Mouse (Mus musculus) mesoderm, embryonic 11.5 days (tissue): Measurements from ENCODE around the gene Uvrag.

ENCODE experiments used
- DNase-seq: peaks from one replicate; pipeline ENCODE4 v3.0.0-alpha.2; 2012; ENCODE audit warnings: low read depth, low spot score

The Uvrag gene

DNA sequence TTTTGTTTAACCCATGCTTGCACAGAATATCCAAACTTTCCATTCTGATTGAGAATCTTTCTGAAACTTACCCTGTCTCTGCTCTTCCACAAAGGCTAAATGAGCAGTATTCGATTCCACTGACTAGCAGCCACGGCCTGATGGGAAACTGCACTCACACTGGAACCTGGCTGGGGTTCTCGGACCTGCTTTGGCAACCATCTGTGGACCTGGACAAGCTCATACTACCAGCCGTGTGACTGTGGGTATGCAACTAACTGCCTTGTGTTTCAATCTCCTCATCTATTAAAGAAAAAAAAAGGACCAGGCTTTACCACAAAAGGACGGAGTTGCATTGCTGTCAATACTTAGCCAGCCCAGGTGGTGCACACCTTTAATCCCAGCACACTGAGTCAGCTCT lies 80.5 kb downstream of the Uvrag start:
- DNase-seq: no peak

DNA sequence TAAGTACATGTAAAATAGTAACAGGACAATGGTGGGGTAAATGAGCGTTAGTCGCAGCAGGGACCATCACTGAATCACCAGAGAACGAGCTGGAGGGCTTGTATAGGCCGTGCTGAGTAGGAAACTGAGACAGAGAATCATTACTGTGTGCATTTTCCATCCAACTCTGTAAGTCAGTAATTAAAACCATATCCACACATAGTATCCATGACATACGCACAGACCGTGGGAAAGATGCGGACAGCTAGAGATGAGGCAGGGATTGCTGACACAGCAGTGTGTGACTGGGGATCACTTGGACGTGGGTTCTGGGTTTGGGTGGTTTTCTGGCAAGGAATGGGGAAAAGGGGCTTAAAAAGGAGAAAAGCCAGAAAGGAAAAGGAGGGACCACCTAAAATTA lies 81.0 kb downstream of the Uvrag start:
- DNase-seq: no peak

DNA sequence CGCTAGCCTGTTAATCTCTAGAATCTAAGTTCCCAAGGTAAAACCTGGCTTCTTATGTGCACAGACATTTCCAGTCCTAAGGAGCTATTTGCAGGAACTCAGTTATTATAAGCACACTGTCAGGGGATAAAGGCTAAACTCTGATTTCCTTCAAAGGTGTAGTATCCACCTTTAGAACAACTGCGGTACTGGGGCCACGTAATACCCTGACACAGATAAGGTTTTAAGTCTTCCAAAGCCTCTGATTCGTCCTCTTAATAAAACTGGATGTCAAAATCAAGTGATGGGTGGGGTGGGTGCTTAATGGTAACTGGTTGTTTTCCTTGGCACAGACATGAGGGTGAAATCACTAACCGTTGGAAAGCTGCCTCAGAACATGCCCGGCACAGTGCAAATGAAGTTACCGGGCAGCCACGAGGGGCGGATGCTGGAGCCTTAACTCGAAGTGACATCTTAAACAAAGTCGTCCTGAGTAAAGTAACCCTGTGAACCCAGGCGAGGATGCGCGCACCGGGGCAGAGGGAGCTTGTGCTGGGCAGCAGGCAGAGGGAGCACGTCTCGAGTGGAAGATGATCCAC lies 83.8 kb downstream of the Uvrag start:
- DNase-seq: no peak

DNA sequence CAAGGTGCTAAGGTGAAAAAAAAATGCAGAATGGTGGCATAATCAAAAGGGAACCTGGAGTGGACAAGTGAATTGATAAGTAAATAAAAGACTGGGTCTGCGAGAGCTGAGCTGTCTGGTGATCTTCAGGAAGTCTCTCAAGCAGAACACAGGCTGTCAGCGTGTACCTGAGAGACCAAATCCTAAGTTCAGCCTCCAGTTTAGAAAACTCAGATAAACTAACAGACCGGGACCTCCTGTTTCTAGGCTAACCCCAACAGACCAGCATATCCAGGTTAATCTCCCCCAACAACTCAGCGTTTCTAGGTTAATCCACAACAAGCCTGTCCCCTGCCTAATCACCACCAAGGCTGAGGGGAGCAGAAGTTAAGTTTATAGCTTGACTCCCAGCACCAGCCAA lies 87.3 kb downstream of the Uvrag start:
- DNase-seq: no peak

DNA sequence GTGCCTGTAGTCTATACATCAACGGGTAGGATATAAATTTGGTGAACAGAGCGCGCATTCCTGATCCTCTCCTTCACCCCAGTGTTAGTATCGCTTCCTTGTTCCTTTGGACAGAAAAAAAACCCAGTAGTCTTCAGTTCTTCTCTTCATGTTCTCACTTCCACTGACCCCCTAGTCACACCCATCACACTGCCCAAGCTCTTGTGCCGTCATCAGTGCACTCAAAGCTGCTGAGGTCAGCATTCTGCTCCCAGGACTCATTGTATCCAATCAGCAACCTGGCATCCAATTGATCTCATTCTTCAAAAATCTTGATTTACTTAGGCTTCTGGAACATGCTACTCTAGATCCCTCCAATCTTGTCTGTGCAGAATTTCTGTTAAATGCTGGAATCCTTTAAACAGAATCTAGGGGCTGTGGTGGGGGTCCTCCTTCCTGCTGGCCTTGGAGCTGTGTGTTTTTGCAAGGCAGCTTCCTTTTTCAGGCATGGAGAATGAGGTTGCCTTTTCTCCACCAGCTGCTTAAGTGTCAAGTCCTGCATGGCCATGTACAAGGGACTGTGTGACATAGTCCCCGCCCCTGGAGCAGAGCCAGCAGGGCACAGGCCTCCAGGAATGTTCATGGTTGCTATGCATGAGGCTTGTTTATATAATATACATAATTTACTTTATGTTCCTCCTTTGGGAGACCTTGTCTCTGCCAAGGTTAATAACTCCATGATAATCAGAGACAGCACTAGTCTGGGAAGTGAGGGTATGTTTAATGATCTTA lies 88.3 kb downstream of the Uvrag start:
- no peak for DNase-seq

DNA sequence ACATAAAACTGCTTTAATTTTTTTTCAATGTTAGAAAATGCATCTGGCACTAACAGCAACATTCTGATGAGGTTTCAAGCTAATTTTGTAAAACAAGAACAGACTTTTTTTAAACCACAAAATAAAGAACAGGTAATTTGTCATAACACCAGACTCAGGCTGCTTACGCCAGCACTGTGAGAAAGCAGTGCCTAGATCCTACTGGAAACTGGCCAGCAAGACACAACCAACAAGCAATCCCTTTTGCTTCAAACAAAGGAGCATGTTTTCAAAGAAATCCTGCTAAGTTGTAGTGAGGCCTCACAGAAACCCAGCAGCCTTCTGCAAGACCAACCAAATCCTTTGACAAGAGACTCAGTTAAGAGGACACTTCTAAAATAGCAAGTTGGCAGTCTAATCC lies 90.1 kb downstream of the Uvrag start:
- no peak for DNase-seq

DNA sequence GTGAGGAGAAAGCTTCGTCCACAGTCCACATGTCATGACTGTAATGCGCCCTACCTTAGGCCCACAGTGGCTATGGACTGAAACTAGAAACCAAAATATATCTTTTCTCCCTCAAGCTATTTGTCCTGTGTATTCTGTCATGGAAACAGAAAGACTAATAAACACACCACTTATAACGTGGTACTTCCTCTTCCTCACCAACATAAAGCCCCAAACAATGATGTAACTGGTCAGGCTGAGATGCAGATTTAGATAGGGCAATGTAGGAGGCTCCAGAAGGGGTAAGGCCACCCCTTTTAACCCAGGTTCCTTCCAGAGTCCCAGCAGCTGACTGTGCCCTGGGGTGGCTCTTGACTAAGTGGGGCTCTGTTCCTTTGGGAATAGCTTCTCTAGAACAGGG lies 91.0 kb downstream of the Uvrag start:
- no peak for DNase-seq

DNA sequence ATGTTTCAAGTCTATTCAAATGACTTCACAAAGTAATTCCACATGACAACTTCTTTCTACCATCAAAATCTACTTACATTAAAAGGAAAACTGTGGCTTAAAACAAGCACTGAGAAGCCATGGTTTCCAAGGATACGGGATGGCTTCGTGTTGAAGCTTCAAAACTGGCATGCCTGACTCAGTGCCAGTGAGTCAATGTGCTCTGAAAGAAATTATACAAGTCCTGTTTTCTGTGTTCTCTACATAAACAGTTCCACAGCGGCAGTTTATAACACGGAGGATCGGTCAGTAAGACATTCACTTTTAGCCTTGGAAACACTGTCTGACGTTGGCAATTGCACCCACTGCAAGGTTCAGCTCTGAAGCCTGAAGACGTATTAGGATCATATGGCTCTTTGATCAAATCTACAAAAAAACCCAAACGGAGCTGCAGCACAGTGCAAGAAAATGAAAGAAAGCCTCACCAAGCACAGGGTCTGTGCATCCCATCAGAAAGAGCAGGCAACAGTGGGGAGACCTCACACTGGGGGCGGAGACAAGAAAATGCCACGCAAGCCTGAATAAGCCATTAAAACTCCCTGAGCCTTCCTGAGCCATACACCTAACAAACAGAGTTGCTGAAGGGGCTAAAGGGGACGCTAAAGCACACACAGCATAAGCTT lies 94.3 kb downstream of the Uvrag start:
- DNase-seq: no peak

DNA sequence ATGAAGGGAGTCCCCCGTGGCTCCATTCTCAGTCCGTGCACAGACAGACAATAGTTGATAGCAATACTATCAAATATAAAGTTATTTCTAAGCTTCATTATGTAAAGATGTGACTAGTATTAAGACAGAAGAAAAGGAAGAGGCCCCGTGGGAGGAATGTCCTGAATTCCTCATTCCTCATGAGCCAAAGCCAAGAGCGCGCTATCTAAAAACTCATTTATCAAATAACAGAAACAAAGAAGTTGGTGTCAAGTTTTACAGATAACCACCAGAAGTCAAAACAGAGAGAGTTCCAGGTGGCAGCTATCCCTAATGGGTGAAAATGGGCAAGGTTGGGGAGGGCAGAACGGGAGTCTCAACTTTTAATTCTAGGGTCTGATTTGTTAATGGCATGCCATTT lies 95.4 kb downstream of the Uvrag start:
- no peak for DNase-seq

DNA sequence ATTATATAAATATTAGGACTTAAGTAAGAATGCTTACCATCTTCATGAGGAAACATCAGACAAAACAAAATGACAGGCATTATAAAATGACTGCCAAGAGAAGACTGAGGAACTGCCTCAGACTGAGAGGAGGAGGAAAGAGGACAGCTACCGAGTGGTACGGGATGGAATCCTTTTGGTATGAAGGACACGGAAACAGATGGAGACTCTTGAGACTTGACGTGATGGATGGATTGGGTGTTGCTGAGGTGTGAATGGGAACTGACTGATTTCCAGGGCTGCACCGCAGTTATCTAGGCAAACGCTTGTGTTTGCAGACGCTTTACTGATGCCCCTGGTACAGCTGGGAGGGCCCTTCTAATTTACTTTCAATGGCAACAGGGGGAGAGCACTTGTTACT lies 97.0 kb downstream of the Uvrag start:
- no peak for DNase-seq

DNA sequence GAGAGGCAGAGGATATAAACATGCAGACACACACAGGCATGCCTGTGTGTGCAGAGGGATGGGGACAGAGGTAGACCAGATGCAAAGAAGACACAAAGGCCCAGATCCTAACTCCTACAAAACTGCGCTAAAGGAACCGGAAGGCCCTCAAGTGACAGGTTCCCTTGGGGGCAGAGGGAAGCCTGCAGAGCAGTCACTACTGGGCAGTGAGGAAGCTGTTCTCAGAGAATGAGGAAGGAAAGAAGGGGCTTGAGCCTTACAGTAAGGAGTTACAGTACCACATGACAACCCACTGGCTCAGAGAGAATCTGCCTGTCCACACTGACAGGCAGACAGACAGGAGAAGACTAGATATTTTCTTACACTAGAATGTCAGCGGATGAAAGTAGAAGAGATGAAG lies 97.6 kb downstream of the Uvrag start:
- DNase-seq: no peak

DNA sequence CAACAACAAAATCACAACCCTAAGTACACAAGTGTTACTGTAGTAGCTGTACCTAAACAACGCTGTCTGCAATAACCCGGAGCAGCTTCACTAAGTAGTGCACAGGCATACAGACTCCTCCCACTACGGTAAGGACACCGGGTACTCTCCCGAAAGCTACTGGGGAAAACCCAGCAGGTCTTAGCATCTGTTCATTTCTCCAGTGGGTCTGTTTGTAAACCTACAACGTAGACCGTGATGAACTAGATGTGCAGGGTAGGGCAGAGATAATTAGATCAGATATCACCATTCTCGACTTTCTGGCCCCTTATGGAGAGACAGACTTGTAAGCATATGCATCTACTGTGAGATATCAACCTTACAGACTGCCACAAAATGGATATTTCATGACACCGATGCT lies 99.1 kb downstream of the Uvrag start:
- no peak for DNase-seq

DNA sequence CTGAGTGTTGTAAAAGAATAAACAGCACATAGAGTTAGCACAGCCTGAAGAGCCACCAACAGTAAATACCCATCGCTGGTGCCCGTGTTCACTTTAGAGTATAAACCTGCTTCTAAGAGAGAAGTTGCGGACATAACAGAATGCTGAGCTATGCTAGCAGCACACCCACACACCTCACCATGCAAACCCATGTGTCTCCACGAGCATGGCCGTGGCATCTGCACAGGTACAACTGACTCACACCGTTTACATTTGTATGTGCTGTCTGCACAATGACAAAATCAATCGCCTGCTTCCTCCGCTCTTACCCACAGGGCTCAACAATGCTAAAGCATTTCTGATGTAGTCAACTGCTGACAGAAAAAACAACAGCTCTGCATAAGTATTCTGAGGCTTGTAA lies 101.0 kb downstream of the Uvrag start:
- no peak for DNase-seq

DNA sequence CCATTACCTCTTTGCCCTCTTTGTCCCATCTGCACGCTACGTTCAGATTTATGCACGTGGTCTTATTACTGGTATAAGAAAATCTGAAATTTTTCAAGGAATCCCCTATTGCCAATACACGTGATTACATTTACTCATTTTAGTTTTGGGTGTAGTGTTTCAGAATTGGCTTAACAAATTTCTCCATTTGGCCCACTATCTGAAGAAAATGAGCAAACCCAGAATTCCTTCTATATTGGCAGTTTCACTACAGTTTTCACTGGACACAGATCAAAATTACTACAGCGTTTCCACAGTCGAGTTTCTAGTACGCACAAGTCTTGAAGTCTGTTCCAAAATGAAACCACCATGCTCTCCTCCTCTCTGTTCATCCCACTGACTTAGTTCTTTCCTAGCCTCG lies 104.7 kb downstream of the Uvrag start:
- no peak for DNase-seq

DNA sequence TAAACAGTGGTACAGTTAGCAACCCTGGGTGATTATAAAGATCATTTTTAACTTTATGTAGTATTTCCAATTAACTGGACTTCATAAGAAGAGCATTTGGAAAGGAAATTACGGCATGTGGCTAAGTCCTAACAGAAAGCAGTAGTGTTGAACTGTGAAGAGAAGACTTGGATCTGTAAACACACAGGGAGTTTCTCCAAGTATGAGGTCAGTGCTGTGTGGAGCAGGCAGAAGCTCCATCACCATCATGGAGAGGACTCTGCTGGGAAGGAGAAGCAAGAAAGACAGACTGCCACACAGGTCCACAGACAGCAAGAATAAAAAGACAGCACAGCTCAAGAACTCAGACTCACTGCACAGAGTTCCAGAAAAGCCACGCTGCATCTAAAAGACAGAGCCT lies 106.0 kb downstream of the Uvrag start:
- DNase-seq: no peak

DNA sequence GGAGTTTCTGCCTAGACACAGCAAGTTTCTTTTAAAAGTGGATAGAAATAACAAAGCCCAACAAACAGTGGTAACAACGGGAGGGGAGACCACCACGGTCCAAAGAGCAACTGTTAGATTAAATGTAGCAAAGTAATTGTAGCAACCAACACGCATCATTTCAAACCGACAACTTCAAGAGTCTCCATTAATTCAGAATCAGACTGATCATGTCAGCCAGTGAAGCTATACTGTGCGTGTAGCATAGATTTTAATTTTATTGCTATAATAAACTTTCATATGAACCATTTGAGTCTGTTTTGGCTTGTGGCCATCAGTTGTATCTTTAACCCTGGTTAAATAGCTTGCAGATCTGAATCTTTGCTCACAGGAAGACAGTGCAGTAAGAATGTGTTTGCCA lies 107.1 kb downstream of the Uvrag start:
- no peak for DNase-seq

DNA sequence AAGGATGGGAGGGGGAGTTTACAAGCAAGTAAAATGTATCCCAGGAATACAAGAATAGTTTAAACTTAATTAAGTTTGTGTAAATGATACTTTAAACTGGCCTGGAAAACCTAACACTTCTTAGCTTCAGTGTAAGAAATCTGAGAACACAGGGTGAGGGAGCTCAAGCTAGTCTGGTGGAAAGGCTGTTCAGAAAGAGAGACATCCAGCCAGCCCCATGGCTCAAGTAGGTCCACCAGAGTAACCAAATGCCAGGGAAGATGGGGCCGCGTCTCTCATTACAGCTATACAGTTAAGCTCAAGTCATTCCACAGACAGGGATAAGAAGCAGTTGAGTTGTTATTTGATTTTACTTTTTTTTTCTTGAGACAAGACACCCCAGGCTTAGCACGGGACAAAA lies 107.6 kb downstream of the Uvrag start:
- DNase-seq: no peak

DNA sequence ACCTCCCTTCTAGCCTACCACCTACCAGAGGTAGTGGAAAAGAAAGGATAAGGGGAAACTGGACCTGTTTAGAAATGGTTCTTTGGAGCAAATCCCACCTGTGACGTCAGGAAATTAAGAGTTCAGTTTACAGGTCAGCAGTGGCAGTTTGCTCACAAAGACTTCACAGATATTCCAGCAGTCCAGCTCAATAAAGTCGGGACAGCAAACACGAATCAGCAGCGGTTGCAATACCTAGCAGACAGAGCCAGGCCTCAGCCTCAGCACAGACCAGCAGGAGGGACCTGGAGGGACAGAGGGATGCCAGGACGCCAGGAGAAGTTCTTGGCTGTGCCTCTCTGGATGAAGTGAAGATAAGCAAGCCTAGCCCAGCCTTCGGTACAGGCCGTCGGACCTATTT lies 108.9 kb downstream of the Uvrag start:
- no peak for DNase-seq

DNA sequence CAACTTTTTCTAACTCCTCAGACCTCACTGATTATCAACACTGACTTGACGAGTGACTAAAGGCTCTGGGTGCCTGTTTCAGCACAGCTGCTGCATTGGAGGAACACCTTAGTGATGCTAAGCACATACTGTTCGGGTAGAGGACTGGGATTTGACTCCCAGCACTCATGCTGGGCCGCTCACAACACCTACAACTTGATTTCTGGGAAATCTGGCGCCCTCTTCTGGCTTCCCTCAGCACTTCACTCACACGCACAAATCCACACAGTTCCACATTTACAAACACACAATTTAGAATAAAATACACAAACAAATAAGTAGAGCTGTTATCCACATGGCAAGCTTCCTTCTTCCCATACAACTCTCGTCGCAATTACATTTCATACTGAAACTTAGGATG lies 112.8 kb downstream of the Uvrag start:
- no peak for DNase-seq

DNA sequence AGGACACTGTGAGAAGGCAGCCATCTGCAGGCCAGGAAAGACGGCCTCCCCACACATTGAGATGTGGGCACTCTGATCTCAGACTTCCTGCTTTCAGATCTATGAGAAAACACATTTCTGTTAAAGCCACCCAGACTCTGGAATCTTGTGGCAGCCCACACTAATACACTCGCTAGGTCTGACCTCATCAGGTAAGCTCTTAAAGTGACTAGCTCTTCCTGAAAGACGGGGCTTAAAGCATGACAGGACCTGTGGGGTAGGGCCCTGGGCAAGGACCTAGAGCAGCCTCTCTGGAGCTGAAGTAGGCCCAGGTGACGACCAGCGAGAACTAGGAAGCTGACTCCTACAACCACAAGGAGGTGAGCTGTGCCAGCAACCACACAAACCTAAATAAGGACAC lies 113.8 kb downstream of the Uvrag start:
- no peak for DNase-seq

DNA sequence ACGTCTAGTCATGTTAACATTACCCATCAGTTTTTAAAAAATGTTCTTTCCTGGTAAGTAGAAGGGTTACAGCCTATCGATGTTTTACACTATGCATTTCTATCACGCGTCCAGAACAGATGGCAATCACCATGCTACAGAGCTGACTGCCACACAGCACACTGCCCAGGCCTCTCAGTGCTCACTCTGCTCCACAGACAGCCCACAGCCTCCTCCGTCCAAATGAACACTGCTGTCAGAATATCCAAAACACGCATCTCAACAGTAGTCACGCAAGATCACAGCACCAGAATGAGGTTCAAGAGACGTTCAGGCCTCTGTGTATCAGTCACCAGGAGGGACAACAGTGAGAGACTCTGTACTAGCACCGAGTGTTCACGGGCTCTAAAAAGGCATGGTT lies 115.0 kb downstream of the Uvrag start:
- no peak for DNase-seq

DNA sequence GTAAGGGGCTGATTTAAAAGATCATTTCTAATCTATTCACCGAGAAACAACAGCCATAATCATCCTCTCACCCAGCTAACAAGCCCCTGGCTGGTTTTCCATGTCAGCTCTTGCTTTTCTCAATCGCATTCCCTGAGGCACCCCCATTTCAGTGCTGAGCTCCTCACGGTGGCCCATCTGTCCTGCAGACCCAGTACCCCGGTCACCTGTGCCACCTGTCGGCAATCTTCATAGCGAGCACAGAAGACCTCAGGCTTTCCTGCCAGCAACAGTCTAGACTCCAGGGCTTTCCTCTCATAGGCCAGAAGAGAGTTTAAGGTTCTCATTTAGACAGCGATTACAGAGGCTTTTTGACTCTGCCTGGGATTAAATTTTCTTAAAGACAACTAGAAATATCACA lies 115.7 kb downstream of the Uvrag start:
- DNase-seq: no peak

DNA sequence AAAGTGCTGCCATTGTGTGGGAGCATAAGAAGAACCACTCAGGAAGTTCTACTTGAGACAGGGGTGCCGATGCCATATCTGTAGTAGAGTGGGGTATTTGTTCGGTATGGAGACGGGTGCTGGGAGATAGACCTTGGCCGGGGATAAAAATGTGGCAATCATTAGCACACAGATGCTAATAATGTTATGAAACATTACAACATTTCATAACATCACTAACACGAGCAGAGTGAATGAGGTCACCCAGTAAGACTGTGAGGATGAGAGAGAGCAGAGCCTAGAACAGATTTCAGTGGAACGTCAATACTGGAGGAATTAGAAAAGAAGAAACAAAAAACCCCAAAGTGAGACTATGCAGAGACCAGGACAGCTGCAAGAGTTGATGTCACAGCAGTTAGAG lies 116.2 kb downstream of the Uvrag start:
- DNase-seq: no peak
